Mouse (Mus musculus): ENCODE data around the gene Ank2. TPM values are rescaled to one million over a fixed set of nuclear protein-coding genes. Genes with fewer than 3 reads are reported as not detected.

Ank2 gene
- total and polyA plus RNA-seq, 3 experiments = 18.9 to 95.5 (median 57.8) TPM

- Histone ChIP-seq H3K4me1 (ENCODE audit: insufficient read depth, low read depth, low read length) (peaks cover 21% of the 10 kb centered on the region), H3K27me3 (ENCODE audit: insufficient read depth, low read length) (no peaks in the 10 kb centered on the region), H3K36me3 (replicated peaks) (peaks cover 27% of the 10 kb centered on the region), H3K9me3 (replicated peaks) (no peaks in the 10 kb centered on the region), H3K4me3 (ENCODE audit: low read depth, low read length) (no peak overlapping the region)
- TF ChIP-seq TAL1 (conservative IDR thresholded peaks at IDR 0.05; ENCODE audit: low read depth, low read length) (no peak), CTCF (IDR thresholded peaks at IDR 0.05; ENCODE audit: low read depth, low read length) (no peak), GATA2 (IDR thresholded peaks at IDR 0.05; ENCODE audit: borderline replicate concordance, low read depth, low read length) (no peak), GATA1 (IDR thresholded peaks at IDR 0.05; ENCODE audit: borderline replicate concordance, low read length) (no peak), POLR2AphosphoS5 (IDR thresholded peaks at IDR 0.05; ENCODE audit: insufficient replicate concordance, low read depth, low read length) (no peak)
- DNase-seq (ENCODE audit: low spot score) (no peak), ATAC-seq (ENCODE audit: extremely low read depth, insufficient number of reproducible peaks, low FRiP score, poor library complexity, severe bottlenecking) (no peak)
Observed at GRCm38 (mm10) chr3:127310079-127310478, 189.1 kb downstream of the Ank2 start.

DNA sequence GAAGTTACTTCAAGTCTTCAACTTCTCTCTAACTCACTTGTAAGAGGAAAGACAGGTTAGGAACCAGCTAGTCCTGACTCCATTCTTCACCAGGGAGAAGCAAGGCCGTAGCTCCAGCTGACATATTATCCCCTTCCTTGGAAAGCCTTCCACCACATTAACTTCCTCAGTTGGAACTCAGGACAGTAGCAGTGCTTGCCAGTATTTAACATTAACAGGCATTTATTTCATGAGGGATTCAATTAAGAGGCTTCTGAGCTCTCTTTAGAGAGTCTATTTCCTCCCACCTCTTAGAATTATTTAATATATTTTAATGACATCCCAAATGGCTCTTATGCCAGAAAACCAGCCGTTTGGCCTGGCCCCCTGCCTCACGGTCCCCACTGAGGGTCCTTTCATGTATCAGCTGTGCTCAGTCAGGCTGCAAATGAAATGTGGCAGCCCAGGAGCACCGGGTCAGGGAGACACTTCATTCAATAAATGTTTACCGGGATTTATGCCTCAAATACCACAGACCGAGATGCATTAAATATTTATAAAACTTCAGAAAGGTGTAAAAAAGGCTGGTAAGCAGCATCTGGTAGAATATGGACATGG lies 195.1 kb downstream of the Ank2 start:
- H3K4me3 ChIP-seq (ENCODE audit: low read depth, low read length) = no peak overlapping the region
- ATAC-seq (ENCODE audit: extremely low read depth, insufficient number of reproducible peaks, low FRiP score, poor library complexity, severe bottlenecking) = no peak

DNA sequence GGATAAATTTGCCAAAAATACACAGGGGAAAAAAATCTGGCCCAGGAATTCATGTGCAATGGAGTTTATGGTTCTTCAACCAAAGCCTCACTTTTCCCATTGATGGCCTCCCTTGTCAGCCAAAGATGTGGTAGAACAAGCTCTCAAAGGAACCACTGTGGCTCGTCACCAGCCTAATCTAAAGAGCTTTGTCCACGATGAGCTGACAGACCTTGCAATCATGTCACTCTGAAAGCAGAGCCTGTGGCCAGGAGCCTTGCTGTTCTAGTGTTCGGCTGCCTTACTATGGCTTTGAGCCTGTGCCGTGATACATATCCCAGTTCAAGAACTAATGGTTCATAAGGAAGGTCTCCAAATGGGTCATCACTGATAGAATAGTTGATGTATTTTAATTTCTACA lies 196.1 kb downstream of the Ank2 start:
- DNase-seq (ENCODE audit: low spot score) (no peak), ATAC-seq (ENCODE audit: extremely low read depth, insufficient number of reproducible peaks, low FRiP score, poor library complexity, severe bottlenecking) (no peak)
- Histone ChIP-seq H3K27me3 (ENCODE audit: insufficient read depth, low read length) (no peaks in the 10 kb centered on the region), H3K4me3 (ENCODE audit: low read depth, low read length) (no peak overlapping the region), H3K4me1 (ENCODE audit: insufficient read depth, low read depth, low read length) (no peaks in the 10 kb centered on the region), H3K9me3 (replicated peaks) (no peaks in the 10 kb centered on the region), H3K36me3 (replicated peaks) (peaks cover 32% of the 10 kb centered on the region)
- TF ChIP-seq GATA2 (IDR thresholded peaks at IDR 0.05; ENCODE audit: borderline replicate concordance, low read depth, low read length) (no peak), CTCF (IDR thresholded peaks at IDR 0.05; ENCODE audit: low read depth, low read length) (no peak), POLR2AphosphoS5 (IDR thresholded peaks at IDR 0.05; ENCODE audit: insufficient replicate concordance, low read depth, low read length) (no peak), TAL1 (conservative IDR thresholded peaks at IDR 0.05; ENCODE audit: low read depth, low read length) (no peak), GATA1 (IDR thresholded peaks at IDR 0.05; ENCODE audit: borderline replicate concordance, low read length) (no peak)

More for the DNA sequence above, 195.1 kb downstream of the Ank2 start:
- DNase-seq (ENCODE audit: low spot score) = no peak
- no peak for TF ChIP-seq TAL1 (conservative IDR thresholded peaks at IDR 0.05; ENCODE audit: low read depth, low read length)
- Histone ChIP-seq H3K27me3 (ENCODE audit: insufficient read depth, low read length) (no peaks in the 10 kb centered on the region), H3K4me1 (ENCODE audit: insufficient read depth, low read depth, low read length) (no peaks in the 10 kb centered on the region), H3K9me3 (replicated peaks) (no peaks in the 10 kb centered on the region), H3K36me3 (replicated peaks) (peaks cover 33% of the 10 kb centered on the region)

DNA sequence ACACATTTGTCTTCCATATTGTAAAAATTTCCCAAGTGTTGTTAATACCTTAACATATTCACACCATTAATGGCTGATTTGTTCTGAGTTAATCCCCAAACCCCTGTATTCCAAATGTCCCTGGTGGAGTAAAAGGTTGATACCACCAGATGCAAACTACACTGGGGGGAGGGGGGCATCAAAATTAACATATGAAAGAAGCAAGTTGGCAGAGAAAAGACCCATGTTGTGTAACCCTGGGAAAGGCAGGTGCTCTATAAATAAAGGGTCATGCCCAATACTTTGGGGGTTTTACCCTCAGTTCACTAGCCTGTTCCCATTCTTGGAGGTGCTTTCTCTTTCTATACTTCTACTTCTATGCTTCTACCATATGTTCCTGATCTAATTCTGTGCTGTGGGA lies 198.4 kb downstream of the Ank2 start:
- ATAC-seq (ENCODE audit: extremely low read depth, insufficient number of reproducible peaks, low FRiP score, poor library complexity, severe bottlenecking) (no peak), DNase-seq (ENCODE audit: low spot score) (no peak)
- Histone ChIP-seq H3K4me1 (ENCODE audit: insufficient read depth, low read depth, low read length) (peaks cover 14% of the 10 kb centered on the region), H3K4me3 (ENCODE audit: low read depth, low read length) (no peak overlapping the region), H3K27me3 (ENCODE audit: insufficient read depth, low read length) (no peaks in the 10 kb centered on the region), H3K36me3 (replicated peaks) (peaks cover 17% of the 10 kb centered on the region), H3K9me3 (replicated peaks) (no peaks in the 10 kb centered on the region)
- TF ChIP-seq TAL1 (conservative IDR thresholded peaks at IDR 0.05; ENCODE audit: low read depth, low read length) (no peak), GATA1 (IDR thresholded peaks at IDR 0.05; ENCODE audit: borderline replicate concordance, low read length) (no peak), GATA2 (IDR thresholded peaks at IDR 0.05; ENCODE audit: borderline replicate concordance, low read depth, low read length) (no peak), CTCF (IDR thresholded peaks at IDR 0.05; ENCODE audit: low read depth, low read length) (no peak), POLR2AphosphoS5 (IDR thresholded peaks at IDR 0.05; ENCODE audit: insufficient replicate concordance, low read depth, low read length) (no peak)

- no peak for TF ChIP-seq POLR2AphosphoS5 (IDR thresholded peaks at IDR 0.05; ENCODE audit: insufficient replicate concordance, low read depth, low read length)
- TF ChIP-seq GATA2 (IDR thresholded peaks at IDR 0.05; ENCODE audit: borderline replicate concordance, low read depth, low read length) = no peak
- no peak for TF ChIP-seq CTCF (IDR thresholded peaks at IDR 0.05; ENCODE audit: low read depth, low read length)
- no peak for TF ChIP-seq TAL1 (conservative IDR thresholded peaks at IDR 0.05; ENCODE audit: low read depth, low read length)
- no peak for TF ChIP-seq GATA1 (IDR thresholded peaks at IDR 0.05; ENCODE audit: borderline replicate concordance, low read length)
- DNase-seq (ENCODE audit: low spot score) = no peak
Observed at GRCm38 (mm10) chr3:127295921-127296320, 203.2 kb downstream of the Ank2 start.

GRCm38 (mm10) chr3:127294610-127295349 lies 204.4 kb downstream of the Ank2 start:
- TF ChIP-seq GATA2 (IDR thresholded peaks at IDR 0.05; ENCODE audit: borderline replicate concordance, low read depth, low read length) = no peak
- TF ChIP-seq POLR2AphosphoS5 (IDR thresholded peaks at IDR 0.05; ENCODE audit: insufficient replicate concordance, low read depth, low read length) = no peak
- TF ChIP-seq TAL1 (conservative IDR thresholded peaks at IDR 0.05; ENCODE audit: low read depth, low read length) = no peak
- no peak for TF ChIP-seq GATA1 (IDR thresholded peaks at IDR 0.05; ENCODE audit: borderline replicate concordance, low read length)
- TF ChIP-seq CTCF (IDR thresholded peaks at IDR 0.05; ENCODE audit: low read depth, low read length) = no peak
- peaks cover 11% of the 10 kb centered on the region for H3K36me3 ChIP-seq (replicated peaks)
- H3K4me3 ChIP-seq (ENCODE audit: low read depth, low read length) = no peak overlapping the region
- H3K9me3 ChIP-seq (replicated peaks) = no peaks in the 10 kb centered on the region
- ATAC-seq (ENCODE audit: extremely low read depth, insufficient number of reproducible peaks, low FRiP score, poor library complexity, severe bottlenecking) (peak; percentile 50; the same call in 1 of the 2 replicates), DNase-seq (ENCODE audit: low spot score) (no peak)
- no peaks in the 10 kb centered on the region for H3K27me3 ChIP-seq (ENCODE audit: insufficient read depth, low read length)
- H3K4me1 ChIP-seq (ENCODE audit: insufficient read depth, low read depth, low read length) = peaks cover 25% of the 10 kb centered on the region

More at GRCm38 (mm10) chr3:127295921-127296320, 203.2 kb downstream of the Ank2 start:
- H3K27me3 ChIP-seq (ENCODE audit: insufficient read depth, low read length) = no peaks in the 10 kb centered on the region
- H3K36me3 ChIP-seq (replicated peaks) = peaks cover 11% of the 10 kb centered on the region
- H3K9me3 ChIP-seq (replicated peaks) = no peaks in the 10 kb centered on the region
- no peak overlapping the region; the same call in 1 of the 2 replicates for H3K4me3 ChIP-seq (ENCODE audit: low read depth, low read length)
- H3K4me1 ChIP-seq (ENCODE audit: insufficient read depth, low read depth, low read length) = peaks cover 25% of the 10 kb centered on the region
- ATAC-seq (ENCODE audit: extremely low read depth, insufficient number of reproducible peaks, low FRiP score, poor library complexity, severe bottlenecking) = no peak

Data from G1E (cell line).